Mouse (Mus musculus) right cerebral cortex, postnatal 10 days (tissue): Measurements from ENCODE around the gene Dhx9.
"Not testable (repeated sequence)": the region's sequence is repeated elsewhere in the genome, so short reads cannot be mapped to it uniquely, and the experiment has no call there.

Experiments
- DNase-seq, 2 experiments: peaks; one replicate each; pipeline ENCODE4 v3.0.0; 2021; ENCODE audit warnings: low spot score in 2 of 2

Dhx9 gene

GRCm38 (mm10) chr1:153424271-153424670, 63.2 kb downstream of the Dhx9 start:
- peak in 1 of 2 experiments; percentile 31 for DNase-seq

GRCm38 (mm10) chr1:153417805-153418204, 69.7 kb downstream of the Dhx9 start:
- DNase-seq, result peak in 1 of 2 experiments; percentile 28

- DNase-seq, result not testable (repeated sequence)
Measured at GRCm38 (mm10) chr1:153416271-153416832, 71.1 kb downstream of the Dhx9 start.

- DNase-seq, result not testable (repeated sequence)
Measured at GRCm38 (mm10) chr1:153415742-153416141, 71.7 kb downstream of the Dhx9 start.

GRCm38 (mm10) chr1:153414962-153415361, 72.5 kb downstream of the Dhx9 start:
- peak; percentile 65 to 70 for DNase-seq

- peak; percentile 86 to 89 for DNase-seq
Measured at GRCm38 (mm10) chr1:153414114-153414723, 73.2 kb downstream of the Dhx9 start.

- DNase-seq, result peak; percentile 55 to 62
Measured at GRCm38 (mm10) chr1:153413397-153414020, 74.0 kb downstream of the Dhx9 start.

- DNase-seq, result not testable (repeated sequence)
Measured at GRCm38 (mm10) chr1:153412663-153413396, 74.6 kb downstream of the Dhx9 start.

- no peak for DNase-seq
Measured at GRCm38 (mm10) chr1:153411723-153412122, 75.7 kb downstream of the Dhx9 start.

- not testable (repeated sequence) for DNase-seq
Measured at GRCm38 (mm10) chr1:153410915-153411314, 76.5 kb downstream of the Dhx9 start.

GRCm38 (mm10) chr1:153408296-153408695, 79.2 kb downstream of the Dhx9 start:
- not testable (repeated sequence) for DNase-seq

- not testable (repeated sequence) for DNase-seq
Measured at GRCm38 (mm10) chr1:153407641-153408040, 79.8 kb downstream of the Dhx9 start.
